Mouse (Mus musculus) hindbrain, embryonic 15.5 days (tissue): ENCODE results near the gene Gna13. TPM values are rescaled to one million over a fixed set of nuclear protein-coding genes. Genes with fewer than 3 reads are reported as not detected.
A peak's percentile ranks its signal among the peaks of the same experiment; 100 is the strongest.

Source experiments
- ATAC-seq: fragments of 200-750 bp; cut with Nextera tagmentation; 2 replicates; pipeline ENCODE4 v1.8.0; 2017; ENCODE audit warnings: low read depth, moderate number of reproducible peaks, moderate TSS enrichment; ENCODE audit not compliant: low FRiP score
- H3K27ac ChIP-seq: fragments of 300-500 bp; sonication (generic); replicated peaks from 2 replicates; pipeline ENCODE4 v1.5.1; 2015; ENCODE audit warnings: mild to moderate bottlenecking, inconsistent platforms
- H3K27me3 ChIP-seq: fragments of 300-500 bp; sonication (generic); 2 replicates; pipeline ENCODE4 v1.6.1; 2015; ENCODE audit warnings: control low read depth, inconsistent platforms
- H3K36me3 ChIP-seq: fragments of 300-500 bp; sonication (generic); 2 replicates; pipeline ENCODE4 v1.6.1; 2015; ENCODE audit warnings: control low read depth, inconsistent platforms
- H3K4me1 ChIP-seq: fragments of 300-500 bp; sonication (generic); replicated peaks from 2 replicates; pipeline ENCODE4 v1.6.1; 2015; ENCODE audit warnings: control low read depth, inconsistent platforms
- H3K4me2 ChIP-seq: fragments of 300-500 bp; sonication (generic); 2 replicates; pipeline ENCODE4 v1.6.1; 2015; ENCODE audit warnings: moderate library complexity, mild to moderate bottlenecking, inconsistent platforms
- H3K4me3 ChIP-seq: fragments of 300-500 bp; sonication (generic); 2 replicates; pipeline ENCODE4 v1.5.1; 2015; ENCODE audit warnings: mild to moderate bottlenecking, inconsistent platforms
- H3K9ac ChIP-seq: fragments of 300-500 bp; sonication (generic); 2 replicates; pipeline ENCODE4 v1.6.1; 2015; ENCODE audit warnings: inconsistent platforms
- H3K9me3 ChIP-seq: fragments of 300-500 bp; sonication (generic); 2 replicates; pipeline ENCODE4 v1.6.1; 2016; ENCODE audit warnings: control low read depth, inconsistent platforms
- WGBS: fragments of 180-500 bp; shearing (Covaris S2); methylation state at CpG from one replicate; pipeline ENCODE4 v1.1.7; 2015; 5-methylcytosine and 5-hydroxymethylcytosine counted together
- polyA plus RNA-seq: library from polyadenylated mRNA; unstranded; fragments of >200 nt; fragmentation: Nextera tagmentation; extraction: Ambion mirVana; gene quantifications from 2 replicates; pipeline ENCODE4 v1.2.1, GENCODE M21; 2015

Gene Gna13
- polyA plus RNA-seq, 1 experiment from 2014 or later: 19.4 TPM

DNA sequence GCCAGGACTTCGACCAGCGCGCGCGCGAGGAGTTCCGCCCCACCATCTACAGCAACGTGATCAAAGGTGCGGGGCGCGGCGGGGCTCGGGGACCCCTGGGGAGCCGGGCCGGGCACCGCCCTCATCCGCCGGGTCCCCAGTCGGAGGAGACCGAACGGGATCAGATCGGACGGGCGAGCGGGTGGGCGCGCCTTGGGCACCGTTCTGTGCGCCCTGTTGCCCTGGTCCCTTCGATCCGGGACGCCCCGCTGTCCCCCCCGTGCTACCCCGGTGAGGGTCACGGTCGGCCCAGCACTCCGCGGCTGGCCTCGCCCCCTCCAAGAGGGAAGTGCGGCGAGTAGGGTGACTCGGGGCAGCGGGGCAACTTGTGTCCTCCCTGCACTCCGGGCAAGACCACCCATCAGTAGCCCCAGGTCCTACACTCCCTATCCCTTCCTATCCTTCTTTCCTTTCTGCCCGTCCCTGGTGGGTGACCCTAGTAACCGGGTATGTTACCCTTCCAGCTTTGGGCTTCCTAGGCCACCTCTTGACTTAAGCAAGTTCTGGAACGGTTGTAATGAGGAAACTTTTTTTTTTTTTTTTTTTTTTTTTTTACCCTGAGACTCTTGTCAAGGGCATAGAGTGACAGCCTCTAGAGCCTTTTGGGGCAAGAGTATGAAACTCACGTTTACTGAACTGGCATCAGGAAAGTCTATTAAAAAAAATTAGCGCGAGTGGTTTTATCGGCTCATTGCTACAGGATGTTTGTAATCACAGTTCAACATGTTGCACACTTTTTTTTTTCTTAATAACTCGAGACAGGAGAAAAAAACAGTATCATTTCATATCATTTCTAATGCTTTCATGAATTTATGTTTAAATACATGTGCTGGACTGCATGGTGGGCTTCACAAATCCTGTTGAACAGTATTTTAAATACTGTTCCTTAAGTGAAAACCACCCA, 831 bp downstream of the Gna13 start:
- Histone ChIP-seq H3K9ac (peak overlapping the region; percentile 79), H3K4me3 (peak overlapping the region; percentile 97), H3K36me3 (peaks cover 9% of the 10 kb centered on the region; the same call in 1 of the 2 replicates), H3K4me2 (peak overlapping the region; percentile 86), H3K4me1 (peaks cover 65% of the 10 kb centered on the region), H3K27ac (peak overlapping the region; percentile 94), H3K9me3 (no peaks in the 10 kb centered on the region), H3K27me3 (peaks cover 2% of the 10 kb centered on the region; the same call in 1 of the 2 replicates)
- ATAC-seq: peak; percentile 55
- 3% methylated on average over 52 of the region's 53 CpGs for WGBS

GRCm38 (mm10) chr11:109364337-109364736, 1.7 kb downstream of the Gna13 start:
- WGBS: 63% methylated on average over 2 of the region's 2 CpGs
- Histone ChIP-seq H3K4me2 (peak overlapping the region; percentile 86), H3K4me1 (peaks cover 71% of the 10 kb centered on the region), H3K36me3 (peaks cover 9% of the 10 kb centered on the region; the same call in 1 of the 2 replicates), H3K9me3 (no peaks in the 10 kb centered on the region), H3K4me3 (peak overlapping the region; percentile 97), H3K27ac (no peak overlapping the region), H3K27me3 (peaks cover 2% of the 10 kb centered on the region; the same call in 1 of the 2 replicates), H3K9ac (peak overlapping the region; percentile 4; the same call in 1 of the 2 replicates)
- no peak for ATAC-seq

GRCm38 (mm10) chr11:109364881-109365280, 2.2 kb downstream of the Gna13 start:
- peaks cover 2% of the 10 kb centered on the region; the same call in 1 of the 2 replicates for H3K27me3 ChIP-seq
- peak overlapping the region; percentile 86 for H3K4me2 ChIP-seq
- no peak overlapping the region for H3K27ac ChIP-seq
- H3K9ac ChIP-seq: no peak overlapping the region; the same call in 1 of the 2 replicates
- 79% methylated on average over 10 of the region's 10 CpGs for WGBS
- H3K4me1 ChIP-seq: peaks cover 69% of the 10 kb centered on the region
- peak overlapping the region; percentile 97 for H3K4me3 ChIP-seq
- H3K9me3 ChIP-seq: no peaks in the 10 kb centered on the region
- peaks cover 9% of the 10 kb centered on the region; the same call in 1 of the 2 replicates for H3K36me3 ChIP-seq
- ATAC-seq: no peak

GRCm38 (mm10) chr11:109365818-109366217, 3.2 kb downstream of the Gna13 start:
- Histone ChIP-seq H3K4me2 (peak overlapping the region; percentile 86), H3K27me3 (peaks cover 1% of the 10 kb centered on the region; the same call in 1 of the 2 replicates), H3K9ac (no peak overlapping the region), H3K36me3 (peaks cover 9% of the 10 kb centered on the region; the same call in 1 of the 2 replicates), H3K9me3 (no peaks in the 10 kb centered on the region), H3K4me1 (peaks cover 78% of the 10 kb centered on the region), H3K4me3 (no peak overlapping the region), H3K27ac (no peak overlapping the region)
- 82% methylated on average over 5 of the region's 5 CpGs for WGBS
- no peak for ATAC-seq

DNA sequence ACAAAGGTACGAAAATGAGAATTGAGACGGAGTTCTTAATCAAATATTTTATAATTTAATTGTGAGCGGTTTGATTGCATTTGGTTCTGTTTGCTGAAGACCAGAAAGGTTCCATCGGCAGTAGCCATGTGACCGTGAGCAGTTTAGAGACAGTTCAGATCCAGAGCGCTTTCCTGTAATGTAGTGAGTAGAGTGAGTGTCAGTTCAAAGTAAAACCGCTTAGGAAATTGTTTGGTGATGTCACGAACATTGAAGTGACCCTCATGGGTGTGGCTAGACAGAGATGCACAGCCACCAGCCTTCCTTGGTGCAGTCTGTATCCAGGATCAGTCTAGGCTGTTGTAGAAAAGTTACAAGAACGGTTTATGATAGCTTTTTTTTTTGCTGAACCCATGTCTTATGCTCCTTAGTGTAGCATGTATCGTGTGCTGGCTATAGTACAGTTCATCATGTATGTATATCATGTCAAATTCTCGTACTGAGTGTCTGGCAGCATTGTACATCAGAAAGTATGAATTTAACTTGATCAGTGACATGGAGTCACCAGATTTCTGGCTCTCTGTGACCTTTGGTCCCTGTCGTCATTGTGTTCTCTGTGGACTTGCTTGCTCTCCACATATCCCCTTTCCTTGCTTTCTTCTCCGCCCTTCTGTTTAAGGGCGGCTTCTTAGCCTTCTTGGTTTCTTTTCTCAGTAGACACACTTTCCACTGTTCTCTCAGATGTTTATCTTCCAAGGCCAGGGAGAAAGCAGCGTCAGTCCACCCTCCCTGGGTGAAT, 4.4 kb downstream of the Gna13 start:
- Histone ChIP-seq H3K4me3 (no peak overlapping the region), H3K4me1 (peaks cover 69% of the 10 kb centered on the region), H3K27me3 (no peaks in the 10 kb centered on the region), H3K9me3 (no peaks in the 10 kb centered on the region), H3K9ac (no peak overlapping the region), H3K4me2 (peak overlapping the region; percentile 86; the same call in 1 of the 2 replicates), H3K36me3 (peaks cover 9% of the 10 kb centered on the region; the same call in 1 of the 2 replicates), H3K27ac (no peak overlapping the region)
- 85% methylated on average over 15 of the region's 15 CpGs for WGBS
- ATAC-seq: no peak

DNA sequence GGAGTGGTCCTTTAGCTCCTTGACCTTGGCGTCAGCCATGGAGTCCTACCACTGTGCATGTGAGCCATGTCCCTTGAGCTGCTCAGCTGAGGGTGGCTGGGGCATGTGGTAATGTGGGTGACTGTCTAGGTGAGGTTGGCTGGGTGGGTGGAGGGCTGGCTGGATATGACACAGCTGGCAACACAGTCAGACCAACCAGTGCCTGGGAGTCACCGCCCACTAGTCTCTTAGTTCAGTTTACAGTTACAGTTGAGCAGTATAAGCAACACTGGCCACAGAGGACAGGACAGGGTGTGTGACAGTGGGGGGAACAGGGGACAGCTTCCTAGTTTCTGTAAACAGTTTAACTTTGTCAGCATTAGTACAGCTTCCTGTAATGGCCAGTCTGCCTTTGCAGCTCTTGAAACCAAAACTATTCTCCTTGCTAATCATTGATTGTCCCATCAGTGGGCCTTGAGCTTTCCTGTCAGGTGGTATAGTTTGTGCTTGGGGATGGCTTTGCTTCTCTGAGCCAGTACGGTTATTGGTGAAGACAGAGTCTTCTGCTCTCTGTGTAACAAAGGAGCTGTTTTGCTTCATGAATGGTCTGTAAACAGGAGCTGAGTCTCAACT, 6.5 kb downstream of the Gna13 start:
- H3K9me3 ChIP-seq: no peaks in the 10 kb centered on the region
- H3K36me3 ChIP-seq: peaks cover 13% of the 10 kb centered on the region
- H3K4me2 ChIP-seq: no peak overlapping the region
- 90% methylated on average over 3 of the region's 3 CpGs for WGBS
- H3K27ac ChIP-seq: no peak overlapping the region
- H3K4me3 ChIP-seq: no peak overlapping the region
- peaks cover 61% of the 10 kb centered on the region for H3K4me1 ChIP-seq
- ATAC-seq: 0 out of 2 replicates have a peak, but pooled peaks have one; percentile 40
- no peaks in the 10 kb centered on the region for H3K27me3 ChIP-seq
- no peak overlapping the region for H3K9ac ChIP-seq

- H3K9ac ChIP-seq: no peak overlapping the region
- no peaks in the 10 kb centered on the region for H3K27me3 ChIP-seq
- 81% methylated on average over 7 of the region's 7 CpGs for WGBS
- no peak overlapping the region for H3K27ac ChIP-seq
- H3K4me2 ChIP-seq: no peak overlapping the region
- peaks cover 4% of the 10 kb centered on the region; the same call in 1 of the 2 replicates for H3K36me3 ChIP-seq
- no peak for ATAC-seq
- peaks cover 32% of the 10 kb centered on the region for H3K4me1 ChIP-seq
- no peaks in the 10 kb centered on the region for H3K9me3 ChIP-seq
- H3K4me3 ChIP-seq: no peak overlapping the region
Observed at GRCm38 (mm10) chr11:109375412-109375811, 12.8 kb downstream of the Gna13 start.

GRCm38 (mm10) chr11:109376484-109377143, 14.0 kb downstream of the Gna13 start:
- H3K27ac ChIP-seq: peak overlapping the region; percentile 20; the same call in 1 of the 2 replicates
- H3K36me3 ChIP-seq: peaks cover 4% of the 10 kb centered on the region; the same call in 1 of the 2 replicates
- no peak overlapping the region for H3K4me2 ChIP-seq
- no peak overlapping the region for H3K9ac ChIP-seq
- no peaks in the 10 kb centered on the region for H3K27me3 ChIP-seq
- no peak overlapping the region for H3K4me3 ChIP-seq
- peaks cover 27% of the 10 kb centered on the region for H3K4me1 ChIP-seq
- WGBS: 59% methylated on average over 7 of the region's 7 CpGs
- ATAC-seq: peak; percentile 35; the same call in 1 of the 2 replicates
- no peaks in the 10 kb centered on the region for H3K9me3 ChIP-seq

DNA sequence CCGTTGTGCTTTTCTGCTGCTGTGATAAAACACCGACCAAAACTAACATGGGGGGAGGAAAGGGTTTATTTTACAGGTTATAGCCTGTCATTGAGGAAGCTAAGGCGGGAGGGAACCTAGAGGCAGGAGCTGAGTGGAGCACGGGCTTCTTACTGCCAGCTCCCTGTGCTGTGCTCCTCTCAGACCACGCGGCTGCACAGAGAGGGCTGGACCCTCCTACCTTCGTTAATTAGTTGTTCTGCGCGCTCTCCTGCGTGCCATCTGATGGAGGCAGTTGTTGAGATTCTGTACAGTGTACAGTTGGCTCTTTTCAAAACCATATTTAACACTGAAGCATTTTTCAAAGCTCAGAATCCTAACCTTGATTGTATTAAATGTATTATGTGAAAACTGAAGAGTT, 14.8 kb downstream of the Gna13 start:
- H3K9me3 ChIP-seq: no peaks in the 10 kb centered on the region
- peak overlapping the region; percentile 14; the same call in 1 of the 2 replicates for H3K4me2 ChIP-seq
- H3K27ac ChIP-seq: 0 out of 2 replicates have a peak overlapping the region, but pooled peaks have one; percentile 25
- H3K4me1 ChIP-seq: peaks cover 27% of the 10 kb centered on the region
- H3K9ac ChIP-seq: no peak overlapping the region
- H3K27me3 ChIP-seq: no peaks in the 10 kb centered on the region
- no peak overlapping the region for H3K4me3 ChIP-seq
- 50% methylated on average over 10 of the region's 10 CpGs for WGBS
- peaks cover 4% of the 10 kb centered on the region; the same call in 1 of the 2 replicates for H3K36me3 ChIP-seq
- ATAC-seq: no peak

DNA sequence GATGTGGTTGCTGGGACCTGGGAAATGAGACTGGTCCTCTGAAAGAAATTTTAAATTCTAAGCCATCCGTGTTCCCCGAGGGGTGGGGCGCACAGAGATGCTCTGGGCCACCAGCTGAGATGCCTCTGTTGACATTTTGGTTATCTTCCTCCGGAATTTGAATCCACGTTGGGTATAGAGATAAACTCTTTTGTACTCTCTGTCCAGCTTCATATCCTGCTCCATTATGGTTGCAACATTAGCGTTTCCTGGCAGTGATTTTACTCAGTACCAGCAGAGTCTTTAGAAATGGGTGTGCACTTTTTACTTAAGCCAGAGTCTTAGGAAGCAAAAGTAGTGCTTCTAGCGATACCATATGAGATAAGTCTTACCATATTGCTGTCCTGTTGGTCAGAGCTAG, 15.4 kb downstream of the Gna13 start:
- no peak for ATAC-seq
- Histone ChIP-seq H3K4me3 (no peak overlapping the region), H3K9ac (no peak overlapping the region), H3K36me3 (peaks cover 4% of the 10 kb centered on the region; the same call in 1 of the 2 replicates), H3K4me1 (peaks cover 27% of the 10 kb centered on the region), H3K27ac (no peak overlapping the region), H3K9me3 (no peaks in the 10 kb centered on the region), H3K4me2 (no peak overlapping the region), H3K27me3 (no peaks in the 10 kb centered on the region)
- WGBS: 71% methylated on average over 7 of the region's 7 CpGs

GRCm38 (mm10) chr11:109380662-109381061, 18.0 kb downstream of the Gna13 start:
- no peaks in the 10 kb centered on the region for H3K27me3 ChIP-seq
- H3K4me2 ChIP-seq: no peak overlapping the region
- no peaks in the 10 kb centered on the region for H3K9me3 ChIP-seq
- no peak for ATAC-seq
- H3K27ac ChIP-seq: no peak overlapping the region
- H3K4me1 ChIP-seq: peaks cover 27% of the 10 kb centered on the region
- H3K36me3 ChIP-seq: no peaks in the 10 kb centered on the region
- no peak overlapping the region for H3K4me3 ChIP-seq
- 77% methylated on average over 5 of the region's 5 CpGs for WGBS
- H3K9ac ChIP-seq: no peak overlapping the region
